Mouse (Mus musculus): ENCODE measurements around the gene Vmn1r86. TPM values are rescaled to one million over a fixed set of nuclear protein-coding genes. Genes with fewer than 3 reads are reported as not detected.

The Vmn1r86 gene
- not detected for polyA plus RNA-seq (2017; shearing (Covaris generic))

GRCm38 (mm10) chr7:13119817-13120216 lies at the start of gene Vmn1r86:
Vmn1r86 (minus strand) TSS chr7:13119917.

GRCm38 (mm10) chr7:13159268-13159667 lies 39.6 kb upstream of the Vmn1r86 start, which contains the start of gene Vmn1r88:
Vmn1r88 (plus strand) TSS chr7:13159568.

GRCm38 (mm10) chr7:13140057-13140456 lies 20.3 kb upstream of the Vmn1r86 start, which contains the start of gene Vmn1r87:
Vmn1r87 (minus strand) TSS chr7:13140157.

GRCm38 (mm10) chr7:13095073-13095472 lies 24.6 kb downstream of the Vmn1r86 start, which contains the start of gene Vmn1r85:
Vmn1r85 (minus strand) TSS chr7:13095173.

GRCm38 (mm10) chr7:13054287-13055010 lies 65.3 kb downstream of the Vmn1r86 start, which contains the start of gene Mzf1:
Mzf1 (minus strand) TSS chr7:13054764.

Other genes starting within 250 kb of the Vmn1r86 start
- 4.1 TPM for gene Zfp128, start 238.7 kb downstream of the Vmn1r86 start, polyA plus RNA-seq (2017; shearing (Covaris generic))
- 15.3 TPM for gene Zscan22, start 222.1 kb downstream of the Vmn1r86 start, polyA plus RNA-seq (2017; shearing (Covaris generic))
- gene Rps5, start 197.6 kb downstream of the Vmn1r86 start, polyA plus RNA-seq (2017; shearing (Covaris generic)): 1,099 TPM
- not detected for gene Rnf225, start 192.5 kb downstream of the Vmn1r86 start, polyA plus RNA-seq (2017; shearing (Covaris generic))
- gene Zfp324, start 154.1 kb downstream of the Vmn1r86 start, polyA plus RNA-seq (2017; shearing (Covaris generic)): 8.2 TPM
- 11.9 TPM for gene Zfp446, start 142.1 kb downstream of the Vmn1r86 start, polyA plus RNA-seq (2017; shearing (Covaris generic))
- gene Slc27a5, start 121.7 kb downstream of the Vmn1r86 start, polyA plus RNA-seq (2017; shearing (Covaris generic)): not detected
- 32.3 TPM for gene Trim28, start 120.8 kb downstream of the Vmn1r86 start, polyA plus RNA-seq (2017; shearing (Covaris generic))
- gene Zbtb45, start 109.9 kb downstream of the Vmn1r86 start, polyA plus RNA-seq (2017; shearing (Covaris generic)): 5.5 TPM
- 276 TPM for gene Chmp2a, start 85.1 kb downstream of the Vmn1r86 start, polyA plus RNA-seq (2017; shearing (Covaris generic))
- gene Ube2m, start 81.6 kb downstream of the Vmn1r86 start, polyA plus RNA-seq (2017; shearing (Covaris generic)): 10.8 TPM
- gene Mzf1, start 65.2 kb downstream of the Vmn1r86 start, polyA plus RNA-seq (2017; shearing (Covaris generic)): 0.79 TPM
- not detected for gene Vmn1r85, start 24.7 kb downstream of the Vmn1r86 start, polyA plus RNA-seq (2017; shearing (Covaris generic))
- gene Vmn1r87, start 20.2 kb upstream of the Vmn1r86 start, polyA plus RNA-seq (2017; shearing (Covaris generic)): not detected
- gene Vmn1r88, start 39.7 kb upstream of the Vmn1r86 start, polyA plus RNA-seq (2017; shearing (Covaris generic)): not detected
- not detected for gene Vmn1r89, start 93.1 kb upstream of the Vmn1r86 start, polyA plus RNA-seq (2017; shearing (Covaris generic))
- 30.0 TPM for gene Lig1, start 157.4 kb upstream of the Vmn1r86 start, polyA plus RNA-seq (2017; shearing (Covaris generic))
- 5.3 TPM for gene Zswim9, start 158.8 kb upstream of the Vmn1r86 start, polyA plus RNA-seq (2017; shearing (Covaris generic))
- 0.11 TPM for gene Pla2g4c, start 204.7 kb upstream of the Vmn1r86 start, polyA plus RNA-seq (2017; shearing (Covaris generic))

Data from activated CD4-positive, CD25-positive, alpha-beta regulatory T cell, adult 9 weeks (primary cell).